Mouse (Mus musculus) intestine, postnatal 0 days (tissue): ENCODE measurements around the gene Dnah12. TPM values are rescaled to one million over a fixed set of nuclear protein-coding genes. Genes with fewer than 3 reads are reported as not detected.

Experiments
- ATAC-seq: fragments of 200-750 bp; cut with Nextera tagmentation; 2 replicates; pipeline ENCODE4 v1.8.0; 2017; ENCODE audit warnings: mild to moderate bottlenecking, moderate TSS enrichment, moderate library complexity
- H3K27ac ChIP-seq: fragments of 300-500 bp; sonication (generic); 2 replicates; pipeline ENCODE4 v1.5.1; 2014; ENCODE audit warnings: mild to moderate bottlenecking, low read depth, low read length, moderate library complexity
- H3K27me3 ChIP-seq: fragments of 300-500 bp; sonication (generic); replicated peaks from 2 replicates; pipeline ENCODE4 v1.6.1; 2014; ENCODE audit warnings: low read length, mixed read lengths; ENCODE audit not compliant: control insufficient read depth, insufficient read depth
- H3K36me3 ChIP-seq: fragments of 300-500 bp; sonication (generic); 2 replicates; pipeline ENCODE4 v1.6.1; 2014; ENCODE audit warnings: mild to moderate bottlenecking, moderate library complexity; ENCODE audit not compliant: control insufficient read depth, insufficient read depth
- H3K4me1 ChIP-seq: fragments of 300-500 bp; sonication (generic); replicated peaks from 2 replicates; pipeline ENCODE4 v1.6.1; 2014; ENCODE audit warnings: antibody characterized with exemption, low read length, mixed read lengths; ENCODE audit not compliant: control insufficient read depth, insufficient read depth
- H3K4me2 ChIP-seq: fragments of 300-500 bp; sonication (generic); replicated peaks from 2 replicates; pipeline ENCODE4 v1.6.1; 2014; ENCODE audit warnings: low read depth, mild to moderate bottlenecking, moderate library complexity
- H3K4me3 ChIP-seq: fragments of 300-500 bp; sonication (generic); 2 replicates; pipeline ENCODE4 v1.5.1; 2014; ENCODE audit warnings: low read depth, low read length
- H3K9ac ChIP-seq: fragments of 300-500 bp; sonication (generic); 2 replicates; pipeline ENCODE4 v1.6.1; 2014; ENCODE audit warnings: mild to moderate bottlenecking, low read depth, low read length
- H3K9me3 ChIP-seq: fragments of 300-500 bp; sonication (generic); 2 replicates; pipeline ENCODE4 v1.6.1; 2016; ENCODE audit warnings: mixed run types; ENCODE audit not compliant: control insufficient read depth
- CTCF ChIP-seq: sonication (generic); IDR thresholded peaks from 2 replicates; pipeline ENCODE4 v1.5.1; 2016; ENCODE audit warnings: low read depth, mild to moderate bottlenecking, control low read depth, antibody characterized with exemption, moderate library complexity
- WGBS: fragments of 180-500 bp; shearing (Covaris S2); extraction: QIAGEN DNeasy Blood & Tissue Kit; methylation state at CpG from one replicate; pipeline ENCODE4 v1.1.7; 2014; 5-methylcytosine and 5-hydroxymethylcytosine counted together
- microRNA-seq: library from miRNA; unstranded; fragments of <30 nt; microRNA quantifications from one replicate; pipeline ENCODE4, GENCODE M21; 2016
- polyA plus RNA-seq: library from polyadenylated mRNA; unstranded; fragments of >200 nt; fragmentation: Nextera tagmentation; extraction: Ambion mirVana; gene quantifications from 2 replicates; pipeline ENCODE4 v1.2.1, GENCODE M21; 2015

Gene Dnah12
- polyA plus RNA-seq, 1 experiment from 2014 or later, result 0.05 TPM

GRCm38 (mm10) chr14:26935558-26935957 lies 242.5 kb downstream of the Dnah12 start:
- H3K9ac ChIP-seq, result no peak overlapping the region
- no peak for TF ChIP-seq CTCF
- no peaks in the 10 kb centered on the region for H3K9me3 ChIP-seq
- H3K4me1 ChIP-seq, result no peaks in the 10 kb centered on the region
- H3K4me2 ChIP-seq, result no peak overlapping the region
- H3K27ac ChIP-seq, result no peak overlapping the region
- H3K36me3 ChIP-seq, result peaks cover 12% of the 10 kb centered on the region; the same call in 1 of the 2 replicates
- H3K4me3 ChIP-seq, result no peak overlapping the region
- ATAC-seq, result no peak
- WGBS, result 93% methylated on average over 4 of the region's 4 CpGs
- H3K27me3 ChIP-seq, result no peaks in the 10 kb centered on the region

Small RNAs within 50 kb of the gene (microRNA-seq; reads per million reads assigned to microRNA genes)
- 1.1 reads per million for gene Mir7672

Other genes with a start within 250 kb of the Dnah12 start
- gene Slmap, start 158.3 kb upstream of the Dnah12 start, polyA plus RNA-seq, result 62.6 and 63.5 TPM in 2 replicates
- gene Dennd6a, start 119.4 kb upstream of the Dnah12 start, polyA plus RNA-seq, result 31.6 and 33.5 TPM in 2 replicates
- 640 and 727 TPM in 2 replicates for gene Arf4, start 55.2 kb upstream of the Dnah12 start, polyA plus RNA-seq
- gene Pde12, start 23.4 kb upstream of the Dnah12 start, polyA plus RNA-seq, result 6.9 and 7.6 TPM in 2 replicates
- gene Asb14, start 201.3 kb downstream of the Dnah12 start, polyA plus RNA-seq, result 0.08 TPM in 1 of 2 replicates, not detected in the other